Mouse (Mus musculus) spleen, postnatal 4 days (tissue): ENCODE data around the gene Sgms1.

Experiments
- DNase-seq, 2 experiments: peaks; one replicate each; pipeline ENCODE4 v3.0.0; 2022; ENCODE audit warnings: low spot score in 2 of 2

Gene Sgms1

GRCm38 (mm10) chr19:32269141-32269843, 120.2 kb downstream of the Sgms1 start:
- DNase-seq = no peak

- no peak for DNase-seq
Observed at GRCm38 (mm10) chr19:32268562-32268961, 121.0 kb downstream of the Sgms1 start.

GRCm38 (mm10) chr19:32266385-32267252, 122.9 kb downstream of the Sgms1 start:
- no peak for DNase-seq

GRCm38 (mm10) chr19:32263753-32264152, 125.8 kb downstream of the Sgms1 start:
- no peak for DNase-seq

DNA sequence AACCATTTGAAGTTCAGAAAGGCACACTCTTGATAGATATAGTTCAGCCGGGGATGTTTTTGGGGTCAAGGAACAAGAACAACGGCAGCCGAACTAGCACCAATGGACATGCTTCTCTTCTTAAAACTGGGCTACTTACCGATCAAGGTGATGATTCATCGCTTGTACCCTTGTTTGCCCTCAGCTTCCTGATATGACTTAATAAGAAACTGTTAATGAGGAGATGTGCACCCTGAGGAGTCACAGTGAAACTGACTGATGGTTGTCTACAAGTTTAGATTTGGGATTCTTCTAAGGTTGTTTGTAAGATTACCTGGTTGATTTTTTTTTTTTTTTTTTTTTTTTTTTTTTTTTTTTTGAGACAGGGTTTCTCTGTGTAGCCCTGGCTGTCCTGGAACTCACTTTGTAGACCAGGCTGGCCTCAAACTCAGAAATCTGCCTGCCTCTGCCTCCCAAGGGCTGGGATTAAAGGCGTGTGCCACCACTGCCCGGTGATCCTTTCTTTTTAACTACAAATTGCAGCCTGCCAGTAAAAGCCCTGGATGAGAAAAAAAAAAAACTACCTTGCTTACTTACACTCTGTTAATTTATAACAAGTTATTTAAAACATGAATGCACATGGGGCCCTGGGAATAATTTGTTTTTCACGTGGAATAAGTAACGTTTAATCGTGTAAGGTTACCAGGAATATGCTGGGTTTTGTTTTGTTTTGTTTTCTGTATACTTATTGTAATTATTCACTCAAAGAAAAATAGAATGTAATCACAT, 126.5 kb downstream of the Sgms1 start:
- no peak for DNase-seq

GRCm38 (mm10) chr19:32260869-32261688, 128.4 kb downstream of the Sgms1 start:
- DNase-seq = no peak

DNA sequence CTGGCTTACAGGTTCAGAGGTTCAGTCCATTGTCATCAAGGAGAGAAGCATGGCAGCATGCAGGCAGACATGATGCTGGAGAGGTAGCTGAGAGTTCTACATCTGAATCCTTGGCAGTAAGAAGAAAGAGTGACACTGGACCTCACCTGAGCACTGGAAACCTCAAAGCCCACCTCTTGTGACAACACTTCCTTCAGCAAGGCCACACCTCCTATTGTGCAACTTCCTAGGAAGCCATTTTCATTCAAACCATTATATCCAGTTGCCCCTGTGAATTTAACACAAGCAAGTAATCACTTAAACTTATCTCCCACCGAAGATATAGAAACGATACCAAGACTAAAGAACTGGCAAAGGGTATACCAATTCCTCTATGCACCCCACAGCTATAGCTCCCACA, 129.7 kb downstream of the Sgms1 start:
- DNase-seq = no peak

- DNase-seq = no peak
Observed at GRCm38 (mm10) chr19:32259048-32259447, 130.5 kb downstream of the Sgms1 start.

- no peak for DNase-seq
Observed at GRCm38 (mm10) chr19:32258146-32258545, 131.4 kb downstream of the Sgms1 start.

DNA sequence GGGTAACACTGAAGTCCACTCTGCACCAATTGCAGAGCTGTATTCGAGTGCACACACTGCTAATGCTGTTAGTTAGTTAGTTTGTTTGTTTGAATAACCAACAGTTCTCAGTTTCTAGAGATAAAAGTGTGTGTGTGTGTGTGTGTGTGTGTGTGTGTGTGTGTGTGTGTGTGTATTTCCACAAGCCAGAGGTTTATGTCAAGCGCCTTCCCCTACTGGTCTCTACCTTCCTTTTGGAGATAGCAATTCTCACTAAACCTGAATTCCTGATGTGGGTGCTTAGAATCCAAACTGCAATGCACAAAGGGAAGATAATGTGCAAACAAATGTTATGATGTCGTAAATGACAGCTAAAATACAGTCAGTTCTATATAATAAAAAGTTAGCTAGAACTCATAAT, 131.9 kb downstream of the Sgms1 start:
- no peak for DNase-seq

- no peak for DNase-seq
Observed at GRCm38 (mm10) chr19:32256706-32257415, 132.7 kb downstream of the Sgms1 start.

GRCm38 (mm10) chr19:32255429-32256185, 133.9 kb downstream of the Sgms1 start:
- no peak for DNase-seq

GRCm38 (mm10) chr19:32254739-32255344, 134.7 kb downstream of the Sgms1 start:
- DNase-seq = peak in 1 of 2 experiments; percentile 55

GRCm38 (mm10) chr19:32254204-32254603, 135.3 kb downstream of the Sgms1 start:
- DNase-seq = no peak

DNA sequence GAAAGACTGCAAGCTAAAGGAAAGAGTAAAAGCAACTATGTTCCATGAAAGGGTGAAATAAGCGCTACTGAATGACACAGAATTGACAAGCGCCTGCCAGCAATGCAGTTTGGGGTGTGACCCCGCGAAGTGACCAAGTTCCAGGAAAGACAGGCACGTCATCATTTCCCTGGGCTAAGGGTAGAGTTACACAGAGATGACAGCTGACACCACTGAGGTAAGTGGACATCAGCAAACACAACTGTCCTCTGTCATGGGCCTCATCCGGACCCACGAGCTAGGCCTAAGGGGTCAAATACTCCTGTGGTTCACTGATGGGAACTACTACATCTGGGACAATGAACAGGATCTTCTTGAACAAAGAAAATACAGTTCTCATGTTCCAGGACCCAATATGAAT, 136.5 kb downstream of the Sgms1 start:
- DNase-seq = no peak

- DNase-seq = no peak
Observed at GRCm38 (mm10) chr19:32252451-32252850, 137.1 kb downstream of the Sgms1 start.

DNA sequence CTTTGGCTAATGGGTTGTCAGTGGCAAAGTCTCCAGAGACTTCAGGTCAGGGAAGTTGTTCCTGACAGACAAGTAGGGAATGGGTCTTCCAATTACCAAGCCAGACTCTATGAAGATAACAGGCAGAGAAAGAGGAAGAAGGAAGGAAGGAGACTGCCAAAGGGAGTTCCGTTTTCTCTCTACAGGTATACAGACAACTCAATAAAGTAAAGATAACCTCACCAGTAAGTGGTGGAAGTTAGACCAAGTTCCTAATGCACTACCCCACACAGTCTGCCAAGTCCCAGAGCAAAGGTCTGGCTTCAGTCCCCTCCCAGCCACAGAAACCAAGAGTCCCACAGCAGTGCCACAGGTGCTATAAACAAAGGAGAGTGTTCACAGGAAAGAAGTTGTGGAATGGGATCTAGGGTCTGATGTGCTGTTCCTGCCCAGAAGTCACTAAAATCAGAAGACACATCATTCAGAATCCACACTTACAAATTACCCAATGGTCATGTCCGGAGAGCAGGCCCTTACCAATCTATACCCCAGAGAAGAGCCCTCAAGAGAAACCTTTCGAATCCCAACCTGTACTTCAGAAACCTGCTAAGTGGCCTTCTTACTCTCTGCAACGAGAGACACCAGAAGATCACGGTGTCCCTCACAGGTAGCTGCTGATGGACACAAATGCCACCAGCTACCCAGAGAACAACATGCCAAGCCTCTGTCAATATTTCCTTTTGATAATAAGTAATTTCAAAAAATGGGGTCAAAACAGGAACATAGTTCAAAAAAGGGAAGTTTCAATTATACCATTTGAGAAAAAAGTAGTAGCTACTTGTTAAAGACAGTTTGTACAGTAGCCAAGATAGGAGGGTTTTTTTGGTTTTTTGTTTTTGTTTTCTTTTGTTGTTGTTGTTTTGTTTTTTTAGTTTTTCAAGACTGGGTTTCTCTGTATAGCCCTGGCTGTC, 140.1 kb downstream of the Sgms1 start:
- no peak for DNase-seq

DNA sequence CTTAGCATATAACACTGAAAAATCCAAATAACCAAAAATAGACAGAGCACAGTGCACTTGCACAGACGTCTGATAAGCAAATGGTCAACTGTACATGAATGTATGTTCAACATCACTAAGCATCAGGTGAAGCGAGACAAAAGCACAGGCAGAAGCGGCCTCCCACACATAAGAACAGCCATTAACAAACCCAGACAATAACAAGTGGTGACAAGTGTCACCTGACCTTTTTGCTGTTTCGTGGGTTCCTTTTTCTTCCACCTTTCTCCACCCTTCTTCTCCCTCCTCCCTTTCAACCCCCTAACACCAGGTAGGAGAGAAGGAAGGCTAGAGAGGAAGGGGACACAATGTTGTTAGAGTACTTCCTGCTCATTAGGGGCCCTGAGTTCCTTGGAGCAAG, 144.6 kb downstream of the Sgms1 start:
- DNase-seq = no peak
